Mouse (Mus musculus) skeletal muscle tissue, adult 2 months (tissue): ENCODE results near the gene Sh2d3c.

ENCODE experiments used
- DNase-seq: peaks from one replicate; pipeline ENCODE4 v3.0.0-alpha.2; 2012; ENCODE audit warnings: low read depth, low spot score

The Sh2d3c gene

DNA sequence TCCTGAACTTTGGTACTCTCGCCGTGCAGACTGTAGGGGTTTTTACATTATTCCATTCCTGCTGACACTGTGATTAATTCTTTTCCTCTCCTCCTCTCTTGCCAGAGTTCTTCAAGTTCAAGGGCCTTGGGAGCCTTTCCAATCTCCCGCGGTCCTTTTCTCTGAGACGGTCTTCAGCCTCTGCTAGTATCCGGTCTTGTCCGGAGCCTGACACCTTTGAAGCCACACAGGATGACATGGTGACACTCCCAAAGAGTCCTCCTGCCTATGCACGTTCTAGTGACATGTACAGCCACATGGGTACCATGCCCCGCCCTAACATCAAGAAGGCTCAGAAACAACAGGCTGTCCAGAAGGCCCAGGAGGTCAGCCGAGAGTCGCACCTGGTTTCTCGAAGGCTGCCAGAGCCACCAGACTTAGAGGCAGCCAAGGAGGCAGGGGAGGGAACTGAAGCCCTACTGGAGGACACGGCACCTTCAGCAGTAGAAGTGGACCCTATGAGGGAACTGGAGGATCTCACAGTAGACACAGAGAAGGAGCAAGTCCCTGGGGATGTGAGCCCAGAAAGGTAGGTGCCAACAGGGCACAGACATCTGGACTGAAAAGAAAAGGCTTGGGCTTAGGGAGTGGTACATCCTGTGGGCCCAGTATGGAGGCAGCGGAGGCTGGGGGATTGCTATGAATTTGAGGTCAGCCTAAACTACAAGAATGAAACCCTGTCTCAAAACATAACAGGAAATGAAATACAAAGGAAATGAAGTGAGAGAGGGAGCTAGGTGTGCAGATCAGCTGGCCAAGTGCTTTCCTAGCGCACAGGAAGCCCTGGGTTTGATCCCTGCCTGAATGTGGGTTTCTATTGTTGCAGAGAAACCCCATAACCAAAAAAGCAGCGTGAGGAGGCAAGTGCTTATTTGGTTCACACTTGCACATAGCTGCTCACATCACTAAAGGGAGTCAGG, 4.3 kb downstream of the Sh2d3c start:
- no peak for DNase-seq

DNA sequence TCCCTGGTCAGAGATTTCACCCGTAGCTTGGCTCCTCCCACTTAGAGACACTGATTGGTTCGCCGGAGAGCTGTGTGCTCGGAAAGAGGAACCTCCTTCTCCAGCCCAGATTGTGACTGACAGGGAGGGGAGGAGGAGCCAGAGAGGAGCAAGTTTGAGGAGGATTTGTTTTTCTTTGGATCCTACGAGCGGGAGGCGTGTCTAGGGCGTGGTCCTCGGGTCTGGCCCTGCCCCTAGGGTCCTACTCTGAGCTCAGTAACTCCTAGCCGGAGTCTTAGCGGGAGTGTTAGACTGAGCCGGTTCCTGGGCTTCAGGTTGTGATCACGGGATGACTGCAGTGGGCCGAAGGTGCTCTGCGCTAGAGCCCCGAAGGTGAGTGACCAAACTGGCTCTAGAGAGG, 6.6 kb downstream of the Sh2d3c start:
- peak; percentile 93 for DNase-seq

DNA sequence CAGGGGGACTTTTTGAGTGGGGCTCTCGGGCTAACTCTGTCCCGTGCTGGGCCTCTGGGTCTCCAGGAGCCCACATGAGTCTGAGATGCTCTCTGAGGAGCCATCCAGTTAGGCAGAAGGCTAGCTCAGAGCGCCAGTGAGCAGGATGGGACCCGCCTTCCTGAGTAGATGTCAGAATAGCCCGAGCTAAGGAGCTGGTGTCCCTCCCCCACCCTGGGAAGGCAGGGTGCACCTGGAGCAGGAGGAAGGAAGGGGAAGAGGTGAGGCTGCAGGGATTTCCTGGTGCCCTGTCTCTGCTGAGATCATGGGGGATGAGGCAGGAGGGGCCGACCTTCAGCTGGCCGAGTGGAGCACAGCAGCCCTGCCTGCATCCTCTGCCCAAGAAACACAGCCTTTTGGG, 7.6 kb downstream of the Sh2d3c start:
- peak; percentile 39 for DNase-seq

DNA sequence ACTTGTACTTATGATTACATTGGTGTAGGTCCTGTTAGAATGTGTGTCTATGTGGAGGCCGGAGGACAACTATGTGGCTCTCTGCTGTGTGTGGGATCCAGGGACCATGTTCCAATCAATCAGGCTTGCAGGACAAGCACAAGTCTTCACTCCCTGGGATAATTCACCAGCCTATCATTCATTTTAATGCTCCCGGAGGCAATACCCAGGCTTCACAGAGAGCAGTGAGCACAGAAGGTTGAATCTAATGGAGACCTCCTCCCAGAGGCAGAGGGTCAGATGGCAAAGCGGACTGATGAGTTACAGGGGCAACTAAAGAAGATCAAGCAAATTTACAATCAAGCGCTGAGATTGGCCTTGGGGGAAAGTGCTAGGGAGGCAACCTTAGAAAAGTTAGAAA, 8.7 kb downstream of the Sh2d3c start:
- no peak for DNase-seq

DNA sequence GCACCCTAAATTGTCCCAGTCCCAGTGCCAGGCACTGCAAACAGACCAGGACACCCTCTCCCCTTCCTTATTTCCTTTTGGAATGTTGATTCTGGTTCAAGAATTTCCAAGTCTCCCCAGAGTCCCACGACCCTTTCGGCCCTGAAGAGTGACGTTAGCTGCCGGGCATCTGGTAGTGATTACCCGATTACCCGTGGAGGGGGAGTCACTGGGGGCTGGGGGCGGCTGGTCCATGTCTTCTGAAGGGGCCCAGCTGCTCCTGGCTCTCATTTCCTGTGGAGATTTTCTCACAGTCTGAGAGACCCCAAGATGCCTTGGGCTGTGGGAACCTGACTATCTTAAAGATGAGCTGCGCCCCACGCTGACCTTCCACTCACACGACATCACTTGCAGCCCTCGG, 10.0 kb downstream of the Sh2d3c start:
- no peak for DNase-seq

DNA sequence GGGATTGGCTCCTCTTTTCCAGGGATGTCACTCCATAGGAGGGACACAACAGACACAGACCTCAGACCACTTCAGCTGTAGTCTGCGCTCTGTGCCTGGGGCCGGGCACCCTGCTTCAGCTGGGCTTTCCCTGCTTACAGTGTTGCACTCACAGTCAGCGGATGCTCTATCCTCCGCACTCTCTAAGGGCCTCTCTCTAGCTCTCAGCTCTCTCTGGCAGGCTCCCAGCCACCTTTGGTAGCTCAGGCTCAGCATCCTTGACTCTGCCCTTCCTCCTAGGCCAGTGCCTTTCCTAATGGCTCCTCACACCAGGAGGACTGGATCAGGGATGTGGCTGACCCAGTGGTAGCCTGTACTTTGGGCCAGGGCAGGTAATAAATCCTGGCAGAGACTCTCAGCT, 11.1 kb downstream of the Sh2d3c start:
- no peak for DNase-seq

DNA sequence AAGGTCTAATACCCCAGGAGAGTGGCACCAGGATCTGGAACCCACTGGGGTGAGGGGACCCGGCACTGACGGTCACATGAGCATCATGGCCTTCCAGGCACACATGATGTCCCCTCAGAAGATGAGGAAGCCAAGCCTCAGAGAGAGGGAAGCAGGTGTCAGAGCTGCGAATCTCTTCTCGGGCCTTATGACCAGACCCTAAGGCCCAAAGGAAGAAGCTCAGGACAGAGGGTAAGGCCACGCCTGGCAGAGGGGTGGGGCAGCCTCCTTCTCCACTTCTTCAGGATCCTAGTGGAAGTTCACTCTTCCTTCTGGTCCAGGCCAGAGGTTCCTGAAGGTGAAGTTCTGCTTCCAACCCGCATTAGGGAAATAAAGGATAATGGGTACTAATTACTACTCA, 11.8 kb downstream of the Sh2d3c start:
- no peak for DNase-seq

DNA sequence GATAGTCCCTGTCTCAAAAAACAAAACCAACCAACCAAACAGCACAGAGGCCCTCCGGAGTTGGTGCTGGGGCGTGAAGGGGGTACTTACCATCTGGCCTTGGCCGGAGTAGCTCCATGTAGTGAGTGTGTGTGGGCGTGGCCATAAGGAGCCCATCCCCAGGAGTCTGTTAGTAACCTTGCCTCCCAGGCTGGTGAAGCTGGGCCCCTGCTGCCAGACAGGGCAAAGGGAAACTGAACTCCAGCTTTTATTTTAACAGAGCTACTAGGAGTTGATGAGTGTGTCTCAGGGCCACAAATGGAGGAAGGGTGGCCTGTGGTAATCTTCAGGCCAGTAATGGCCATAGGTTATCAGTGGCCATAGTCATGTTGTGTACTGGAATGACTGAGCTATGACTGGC, 13.6 kb downstream of the Sh2d3c start:
- DNase-seq, result no peak

DNA sequence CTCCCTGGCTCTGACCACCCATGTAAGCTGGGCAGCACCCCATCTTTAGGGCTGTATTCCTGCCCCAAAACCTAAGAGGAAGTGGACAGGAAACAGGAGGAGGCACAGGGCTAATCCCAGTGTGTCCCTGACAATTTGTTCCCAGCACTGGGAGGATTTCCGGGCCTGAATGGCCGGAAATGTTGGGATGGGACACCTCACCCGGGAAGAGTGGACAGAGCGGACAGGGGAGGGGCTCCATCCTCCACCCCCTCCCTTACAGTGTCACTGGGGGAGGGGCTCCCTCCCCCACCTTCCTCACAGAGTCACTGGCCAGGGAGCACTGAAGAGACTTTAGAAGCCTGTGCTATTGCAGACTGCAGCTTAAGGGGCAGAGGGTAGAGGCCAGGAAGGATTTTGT, 14.1 kb downstream of the Sh2d3c start:
- DNase-seq, result peak; percentile 45

DNA sequence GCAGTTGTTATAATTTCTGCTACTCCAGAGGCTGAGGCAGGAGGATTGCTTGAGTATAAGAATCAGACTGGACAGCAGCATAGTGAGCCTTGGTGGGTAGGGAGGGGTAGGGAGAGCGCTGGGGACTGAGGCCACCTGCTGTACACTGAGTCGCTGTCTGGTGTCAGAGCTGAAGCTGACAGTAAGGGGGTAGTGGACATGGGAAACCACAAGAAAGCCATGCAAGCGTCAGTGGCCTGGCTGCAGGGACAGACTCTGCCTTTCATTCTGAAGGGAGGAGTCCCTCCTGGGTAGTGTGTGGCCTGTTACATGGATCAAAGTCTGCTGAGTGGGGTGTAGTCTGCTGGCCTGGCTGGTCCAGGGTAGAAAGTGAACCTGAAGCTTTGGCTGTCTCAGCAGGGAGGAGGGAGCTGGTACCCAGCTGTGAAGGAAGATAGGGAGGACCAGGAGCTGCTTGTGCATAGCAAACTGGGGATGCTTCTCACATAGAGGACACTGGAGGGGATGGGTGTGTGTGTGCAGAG, 15.5 kb downstream of the Sh2d3c start:
- no peak for DNase-seq

DNA sequence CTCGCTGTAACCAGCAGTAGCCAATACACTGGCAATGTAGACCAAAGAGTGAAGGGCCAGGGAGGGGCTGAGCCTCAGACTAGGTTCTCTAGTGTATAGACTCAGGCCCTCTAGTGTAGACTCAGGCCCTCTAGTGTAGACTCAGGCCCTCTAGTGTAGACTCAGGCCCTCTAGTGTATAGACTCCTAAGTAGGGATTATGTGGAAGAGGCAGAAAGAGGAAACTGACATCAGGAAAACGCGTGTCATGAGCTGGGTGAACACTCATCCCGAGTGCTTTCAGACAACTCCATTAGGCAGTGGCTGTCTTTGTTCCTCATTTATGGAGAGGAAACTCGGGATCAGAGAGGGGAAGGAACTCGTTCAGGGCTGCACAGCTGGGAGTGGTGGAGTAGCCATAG, 16.2 kb downstream of the Sh2d3c start:
- DNase-seq, result no peak

DNA sequence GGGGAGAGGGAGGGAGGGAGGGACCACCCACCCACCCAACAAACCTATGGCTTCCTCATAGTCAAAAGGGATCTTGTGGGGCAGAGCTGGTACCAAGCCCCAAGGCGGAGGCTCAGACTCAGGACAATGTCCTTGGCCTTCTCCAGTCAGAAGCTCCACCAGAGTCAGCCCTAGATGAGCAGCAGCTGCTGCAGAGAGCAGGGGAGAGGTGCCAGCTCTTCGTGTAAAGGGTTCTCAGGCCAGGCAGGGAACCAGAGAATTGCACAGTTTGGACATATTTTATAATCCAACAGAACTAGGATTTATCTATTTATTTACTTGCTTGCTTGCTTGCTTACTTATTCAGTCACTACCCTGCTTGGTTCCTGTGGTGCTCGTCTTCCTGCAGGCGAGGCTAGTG, 18.5 kb downstream of the Sh2d3c start:
- no peak for DNase-seq

DNA sequence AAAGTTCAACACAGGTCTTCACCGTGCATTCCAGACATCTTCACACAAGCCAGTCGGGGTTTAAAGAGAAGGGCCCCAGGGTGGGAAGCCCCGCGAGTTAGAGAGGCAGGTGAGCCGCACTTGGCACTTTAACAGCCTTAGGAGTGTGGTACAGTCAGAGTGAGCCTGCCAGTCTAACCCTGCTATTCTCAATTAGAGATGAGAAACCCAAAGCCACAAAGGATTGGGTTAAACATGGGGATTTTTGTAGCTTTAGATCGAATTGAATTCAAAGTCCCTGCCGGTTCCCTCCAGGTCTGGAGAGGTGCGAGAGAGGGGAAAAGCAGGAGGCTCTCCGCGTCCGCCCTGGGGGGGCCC, 20.0 kb downstream of the Sh2d3c start, which contains the start of gene 6330409D20Rik:
TSS of gene 6330409D20Rik (minus strand) at position 101 of the 357 bp plus-strand sequence.
- no peak for DNase-seq

DNA sequence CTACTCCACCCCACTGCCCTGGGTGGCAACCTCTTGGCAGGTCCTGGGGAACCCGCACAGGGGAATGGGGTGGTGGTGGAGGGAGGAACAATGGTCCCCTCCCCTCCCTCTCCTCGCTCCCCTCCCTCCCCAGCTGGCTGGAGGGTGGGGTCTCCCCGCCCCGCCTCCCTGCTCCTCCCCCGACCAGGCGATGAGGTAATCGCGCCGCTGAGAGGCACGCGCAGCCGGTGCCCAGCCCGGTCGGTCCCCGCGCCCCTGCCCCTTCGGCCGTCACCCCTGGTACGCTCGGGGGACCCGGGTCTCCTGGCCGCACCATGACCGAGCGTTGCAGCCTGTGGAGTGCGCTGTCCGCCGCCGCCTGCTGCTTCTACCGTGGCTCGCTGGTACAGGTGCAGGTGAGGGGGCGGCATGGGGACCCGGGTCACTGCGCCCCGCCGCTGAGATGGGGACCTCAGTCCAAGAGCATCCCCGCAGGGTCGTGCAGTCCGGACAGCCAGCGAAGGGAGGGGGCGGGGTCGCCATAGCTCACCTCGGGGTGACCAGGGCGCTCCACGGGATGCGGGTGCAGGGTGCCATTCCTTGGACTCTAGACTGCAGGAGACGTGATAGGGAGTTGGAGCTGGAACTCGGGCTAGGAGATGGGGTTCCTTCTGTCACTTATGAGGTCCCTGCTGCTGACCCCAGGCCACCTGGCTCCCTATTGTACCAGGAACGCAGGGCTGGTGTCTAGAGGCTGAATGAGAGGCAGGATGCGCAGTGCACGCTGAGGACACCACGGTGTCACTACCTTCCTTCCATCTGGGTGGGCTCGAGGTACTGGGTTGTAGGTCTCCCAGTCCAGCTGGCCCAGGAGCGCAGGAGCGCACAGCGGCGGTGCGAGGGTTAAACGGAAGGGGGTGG, 20.7 kb downstream of the Sh2d3c start:
- no peak for DNase-seq

DNA sequence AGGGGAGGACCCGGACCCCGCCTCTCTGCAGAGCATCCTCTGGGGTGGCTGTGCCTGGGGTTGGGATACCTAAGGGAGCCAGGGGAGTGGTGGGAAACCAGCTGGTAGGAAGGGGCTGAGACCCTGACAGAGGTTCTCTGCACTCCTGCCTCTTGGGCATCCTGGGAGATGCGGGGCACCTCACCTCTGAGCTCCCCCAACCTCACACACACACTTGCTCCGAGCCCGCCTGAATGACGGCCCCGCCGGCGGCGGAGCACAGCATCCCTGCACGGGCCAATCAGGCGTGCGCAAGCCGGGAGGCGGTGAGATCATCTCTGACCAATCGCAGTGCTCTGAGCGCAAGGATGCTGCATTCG, 21.3 kb downstream of the Sh2d3c start:
- no peak for DNase-seq

DNA sequence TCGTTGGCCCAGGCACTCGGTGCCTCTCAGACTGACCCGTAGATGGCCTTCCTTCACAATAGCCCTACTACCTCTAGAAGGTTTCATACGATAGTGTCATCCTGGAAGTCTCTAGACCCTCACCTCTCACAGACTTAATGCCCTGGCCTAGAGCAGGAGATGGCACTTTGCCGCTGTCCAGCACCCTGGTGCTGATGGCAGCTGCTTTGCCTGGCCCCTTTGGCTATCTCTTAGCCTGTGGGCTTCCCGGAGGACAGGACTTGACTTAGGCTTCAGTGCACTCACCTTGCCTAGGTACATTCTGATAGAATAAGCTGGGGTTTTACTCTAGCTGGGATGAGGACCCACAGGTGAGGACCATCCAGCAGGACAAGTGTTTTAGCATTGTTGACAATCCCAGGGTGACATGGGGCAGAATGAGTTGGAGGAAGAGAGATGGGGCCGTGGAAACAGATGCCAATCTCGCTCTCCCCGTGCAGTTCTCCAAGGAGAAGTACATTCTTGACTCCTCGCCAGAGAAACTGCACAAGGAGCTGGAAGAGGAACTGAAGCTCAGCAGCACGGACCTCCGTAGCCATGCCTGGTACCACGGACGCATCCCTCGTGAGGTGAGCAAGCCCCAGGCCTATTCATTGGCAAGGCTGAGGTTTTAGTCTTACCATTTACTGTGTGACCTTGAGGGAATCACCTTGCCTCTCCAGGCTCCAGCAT, 23.6 kb downstream of the Sh2d3c start:
- DNase-seq, result no peak

DNA sequence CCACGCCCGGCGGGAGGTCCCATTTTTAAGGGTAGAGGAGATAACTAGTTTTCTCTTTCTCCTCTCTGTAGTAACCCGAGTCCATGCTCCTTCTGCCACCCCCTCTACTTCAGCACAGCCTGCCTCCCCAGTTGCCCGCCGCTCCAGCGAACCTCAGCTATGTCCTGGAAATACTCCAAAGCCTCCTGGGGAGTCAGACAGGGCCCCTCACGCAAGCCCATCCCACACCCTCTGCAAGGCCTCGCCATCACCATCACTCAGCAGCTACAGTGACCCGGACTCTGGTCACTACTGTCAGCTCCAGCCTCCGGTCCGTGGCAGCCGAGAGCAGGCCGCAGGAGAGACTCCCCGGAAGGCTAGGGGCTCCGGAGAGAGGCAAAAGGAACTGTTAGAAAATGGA, 28.2 kb downstream of the Sh2d3c start:
- DNase-seq, result no peak

DNA sequence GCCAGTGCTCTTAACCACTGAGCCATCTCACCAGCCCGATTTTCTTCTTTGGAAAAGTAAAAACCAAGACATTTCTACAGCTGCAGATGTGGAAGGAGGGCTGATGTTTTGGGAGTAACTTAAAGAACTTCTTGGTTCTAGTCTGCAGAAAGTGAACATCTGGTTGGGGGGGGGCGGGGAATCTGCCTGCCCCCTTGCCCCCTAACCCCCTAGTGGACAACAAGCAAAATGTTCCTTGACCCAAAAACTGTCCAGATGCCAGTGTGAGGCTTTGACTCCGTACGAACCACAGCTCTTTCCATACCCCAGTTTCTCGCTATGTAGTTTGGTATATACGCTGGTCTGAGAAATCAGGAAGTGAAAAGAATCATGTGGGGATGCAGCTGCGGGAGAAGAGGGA, 29.3 kb downstream of the Sh2d3c start:
- DNase-seq, result no peak

DNA sequence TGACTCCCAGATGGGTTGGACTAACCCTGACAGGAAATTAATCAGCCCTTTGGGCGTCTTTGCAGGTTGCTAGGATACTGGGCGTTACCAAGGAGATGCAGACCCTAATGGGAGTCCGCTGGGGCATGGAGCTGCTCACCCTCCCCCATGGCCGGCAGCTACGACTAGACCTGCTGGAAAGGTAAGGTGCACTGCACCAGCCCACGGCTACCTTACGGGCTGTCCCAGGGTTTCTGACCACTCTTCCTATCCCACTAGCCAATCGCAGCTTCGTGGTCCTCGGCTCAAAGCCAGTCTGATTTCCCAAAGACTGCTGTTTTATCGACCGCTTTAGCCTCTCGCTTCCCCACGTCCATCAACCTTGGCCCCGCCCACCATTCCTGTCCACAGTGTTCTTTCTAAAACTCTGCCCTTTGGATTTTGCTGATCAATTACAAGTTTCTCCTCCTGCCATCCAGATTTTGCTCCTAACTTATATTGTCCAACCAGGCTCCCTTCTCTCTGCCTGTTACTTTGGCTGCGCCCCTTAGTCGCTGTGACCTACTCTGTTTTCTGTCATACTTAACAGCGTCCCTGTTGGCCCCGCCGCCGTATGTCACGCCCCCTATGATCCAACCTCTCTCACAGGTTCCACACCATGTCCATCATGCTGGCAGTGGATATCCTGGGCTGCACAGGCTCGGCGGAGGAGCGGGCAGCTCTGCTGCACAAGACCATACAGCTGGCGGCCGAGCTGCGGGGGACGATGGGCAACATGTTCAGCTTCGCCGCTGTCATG, 30.2 kb downstream of the Sh2d3c start:
- no peak for DNase-seq

DNA sequence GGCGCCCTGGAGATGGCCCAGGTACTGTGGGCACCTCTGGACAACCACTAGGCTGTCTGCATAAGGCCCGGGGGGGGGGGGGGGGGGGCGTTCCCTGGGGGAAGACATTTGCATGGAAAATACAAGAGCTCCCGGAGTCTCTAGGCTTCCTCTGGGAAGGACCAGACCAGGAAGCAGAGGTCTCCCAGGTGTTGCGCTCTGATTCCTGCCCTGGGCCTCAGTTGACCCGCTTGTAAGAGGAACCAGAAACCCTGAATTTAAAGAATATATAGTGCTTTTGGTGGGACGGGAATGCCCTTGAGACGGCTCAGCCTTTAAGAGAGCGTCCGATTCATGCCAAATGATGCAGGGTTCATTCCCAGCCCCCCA, 30.8 kb downstream of the Sh2d3c start:
- no peak for DNase-seq

DNA sequence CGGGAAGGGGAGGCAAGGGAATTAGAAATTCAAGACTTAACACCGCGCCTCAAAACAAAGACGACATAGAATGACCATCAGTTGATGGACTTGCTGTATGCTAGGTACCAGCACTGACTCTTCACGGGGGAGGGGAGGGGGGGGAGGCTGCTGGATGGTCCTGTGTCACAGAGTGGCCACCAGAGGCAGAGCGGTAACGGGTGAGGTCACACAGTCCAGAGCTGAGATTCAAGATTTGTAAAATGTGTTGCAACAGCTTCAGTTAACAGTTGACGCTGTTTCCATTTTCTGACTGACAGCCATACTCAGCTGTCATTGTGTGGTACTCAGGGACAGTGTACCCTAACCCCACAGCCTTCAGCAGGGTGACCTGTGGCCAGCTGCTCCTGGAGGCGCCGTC, 31.3 kb downstream of the Sh2d3c start:
- no peak for DNase-seq
